18 mouse cellular contexts compared by ENCODE assay signal in the genomic region with DNA sequence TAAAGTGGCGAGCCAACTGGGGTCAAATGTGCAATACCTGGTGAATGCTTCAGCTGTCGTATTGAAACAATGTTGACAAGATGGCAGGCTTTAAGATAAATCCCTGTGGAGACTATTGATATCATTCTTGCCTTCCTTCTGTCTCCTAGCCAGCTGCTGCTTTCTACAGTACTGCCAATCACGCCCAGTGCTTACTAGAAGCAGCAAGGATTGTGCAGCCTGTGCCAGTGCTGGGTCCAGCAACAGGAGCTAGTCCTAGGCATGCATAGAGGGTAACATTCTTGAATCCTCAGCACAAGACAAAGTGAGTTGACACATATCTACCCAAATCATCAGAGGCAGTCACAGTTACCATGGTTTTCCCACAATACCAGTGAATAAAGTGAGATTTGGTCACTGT.
"Had no signal": no experiment of that assay in that cellular context is flagged by ENCODE, and none has a peak within 500 bp of the region (broad histone marks: within the 10 kb centered on the region; RNA-seq: fewer than 3 reads in every experiment).

No protein-coding gene starts in this region.

- H3K9ac ChIP-seq: liver, embryonic 13.5 days; liver, postnatal 0 days; lung, embryonic 15.5 days; neural tube, embryonic 13.5 days had no signal

- H3K27me3 ChIP-seq: liver, embryonic 13.5 days; lung, embryonic 15.5 days; megakaryocyte, embryonic 14.5 days; neural tube, embryonic 13.5 days had no signal

- DNase-seq: kidney, adult 8-10 months; kidney, postnatal 25 days; layer of hippocampus, adult 9-11 months; liver; liver, embryonic 13.5 days; liver, postnatal 0 days; lung, postnatal 14 days; retina, postnatal 1 day; right cerebral cortex, postnatal 4 days; spleen, adult 18-20 months; thymus, adult 18-20 months; thymus, postnatal 25 days had no signal

- H3K9me3 ChIP-seq: liver, embryonic 13.5 days; lung, embryonic 15.5 days; megakaryocyte, embryonic 14.5 days; neural tube, embryonic 13.5 days had no signal

- ATAC-seq: intestine, postnatal 0 days; liver, postnatal 0 days had no signal

- H3K4me1 ChIP-seq: liver, embryonic 13.5 days; lung, embryonic 15.5 days; megakaryocyte, embryonic 14.5 days; neural tube, embryonic 13.5 days had no signal

- H3K27ac ChIP-seq: liver, embryonic 13.5 days; lung, embryonic 15.5 days; macrophage; neural tube, embryonic 13.5 days had no signal

- H3K4me2 ChIP-seq: liver, embryonic 13.5 days; lung, embryonic 15.5 days; midbrain, embryonic 11.5 days; neural tube, embryonic 13.5 days had no signal

- H3K4me3 ChIP-seq: liver, embryonic 13.5 days; lung, embryonic 15.5 days; megakaryocyte, embryonic 14.5 days; neural tube, embryonic 13.5 days had no signal

- H3K36me3 ChIP-seq: liver, embryonic 13.5 days; lung, embryonic 15.5 days; neural tube, embryonic 13.5 days had no signal
